Mouse (Mus musculus) liver, adult 2 months (tissue): ENCODE results near the gene Foxp1. TPM values are rescaled to one million over a fixed set of nuclear protein-coding genes. Genes with fewer than 3 reads are reported as not detected.
A peak's percentile ranks its signal among the peaks of the same experiment; 100 is the strongest.

Experiments
- DNase-seq: peaks from one replicate; pipeline ENCODE4 v3.0.0-alpha.2; 2011; ENCODE audit warnings: low read depth, low spot score; ENCODE audit errors: extremely low read depth
- H3K27ac ChIP-seq: fragments of 200-500 bp; replicated peaks from 2 replicates; pipeline ENCODE4 v1.5.1; 2012; ENCODE audit warnings: low read depth, mild to moderate bottlenecking, control low read depth, inconsistent platforms, low read length; ENCODE audit not compliant: insufficient read depth
- H3K27me3 ChIP-seq: fragments of 200-500 bp; 2 replicates; pipeline ENCODE4 v1.6.1; 2012; ENCODE audit warnings: mild to moderate bottlenecking, moderate library complexity, low read length, inconsistent platforms; ENCODE audit not compliant: control insufficient read depth, insufficient read depth
- H3K36me3 ChIP-seq: fragments of 200-500 bp; 2 replicates; pipeline ENCODE4 v1.6.1; 2012; ENCODE audit warnings: low read length, inconsistent platforms; ENCODE audit not compliant: control insufficient read depth, insufficient read depth
- H3K4me1 ChIP-seq: fragments of 200-500 bp; 2 replicates; pipeline ENCODE4 v1.6.1; 2011; ENCODE audit warnings: low read length; ENCODE audit not compliant: control insufficient read depth, insufficient read depth
- H3K4me3 ChIP-seq: fragments of 200-500 bp; 2 replicates; pipeline ENCODE4 v1.5.1; 2011; ENCODE audit warnings: low read depth, mild to moderate bottlenecking, control low read depth, low read length, moderate library complexity; ENCODE audit not compliant: insufficient read depth
- H3K79me2 ChIP-seq: fragments of 200-500 bp; 2 replicates; pipeline ENCODE4 v1.6.1; 2012; ENCODE audit warnings: inconsistent platforms, mild to moderate bottlenecking, low read length, moderate library complexity; ENCODE audit not compliant: control insufficient read depth, insufficient read depth
- H3K9ac ChIP-seq: fragments of 200-500 bp; 2 replicates; pipeline ENCODE4 v1.6.1; 2012; ENCODE audit warnings: low read depth, mild to moderate bottlenecking, control low read depth, inconsistent platforms, low read length
- CTCF ChIP-seq: fragments of 200-500 bp; IDR thresholded peaks from 2 replicates; pipeline ENCODE4 v1.5.1; 2011; ENCODE audit warnings: low read depth, low read length, control low read depth
- POLR2A ChIP-seq: fragments of 200-500 bp; IDR thresholded peaks from 2 replicates; pipeline ENCODE4 v1.6.1; 2011; ENCODE audit warnings: low read length, control low read depth; ENCODE audit not compliant: insufficient read depth; ENCODE audit errors: extremely low read depth
- WGBS: fragments of 180-500 bp; shearing (Covaris S2); methylation state at CpG from one replicate; pipeline ENCODE4 v1.1.7; 2018; 5-methylcytosine and 5-hydroxymethylcytosine counted together
- polyA plus RNA-seq: library from polyadenylated mRNA; depleted of rRNA; stranded (reverse); fragments of >200 nt; gene quantifications from 2 replicates; pipeline ENCODE4 v1.2.3, GENCODE M21; 2012
- total RNA-seq: library from RNA; depleted of rRNA; stranded (reverse); fragments of >200 nt; gene quantifications from 2 replicates; pipeline ENCODE4 v1.2.3, GENCODE M21; 2014

The Foxp1 gene
- total and polyA plus RNA-seq, 2 experiments, result 22.7 to 24.8 TPM

DNA sequence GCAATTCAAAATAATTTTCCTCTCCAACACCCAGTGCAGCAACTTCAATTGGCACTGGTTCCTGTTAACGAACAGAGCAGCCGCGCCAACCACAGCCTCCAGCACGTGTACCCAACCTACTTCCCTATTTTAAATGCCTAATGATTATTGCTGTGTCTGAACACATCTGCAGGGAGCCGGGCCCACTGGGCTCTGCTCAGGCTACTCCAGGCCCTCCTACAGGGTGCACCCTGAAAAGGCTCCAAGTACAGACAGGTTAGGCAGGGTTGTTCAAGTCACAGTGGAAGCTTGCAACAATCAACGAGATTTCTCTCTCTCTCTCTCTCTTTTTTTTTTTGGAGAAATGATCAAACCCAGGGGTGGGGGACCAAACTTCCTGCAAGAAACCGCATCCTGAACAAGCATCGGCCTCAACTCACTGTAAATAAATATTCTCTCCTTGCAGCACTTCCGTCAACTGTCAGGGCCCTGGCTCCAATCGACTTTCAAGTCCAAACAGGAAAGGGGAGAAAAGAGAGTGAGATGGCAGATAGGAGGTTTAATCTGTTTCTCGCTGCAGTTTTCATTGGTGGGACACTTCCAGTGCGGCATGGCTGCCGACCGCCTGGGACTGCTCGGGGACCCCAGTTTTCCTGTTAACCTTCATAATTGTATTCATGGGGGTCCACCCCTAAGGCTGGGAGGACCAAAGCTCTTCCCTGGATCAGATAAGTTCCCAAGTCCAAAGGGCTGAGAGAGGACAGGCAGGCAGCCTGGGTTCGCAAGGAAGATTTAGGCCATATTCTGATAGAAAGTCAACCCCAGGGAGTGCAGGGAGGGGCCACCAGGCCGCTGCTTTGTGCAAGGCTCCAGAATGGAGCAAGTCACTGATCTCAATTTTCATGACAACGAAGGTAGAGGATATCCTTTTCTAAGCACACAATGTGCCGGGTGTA lies 133.5 kb downstream of the Foxp1 start:
- TF ChIP-seq POLR2A, result no peak
- no peak for TF ChIP-seq CTCF
- no peaks in the 10 kb centered on the region for H3K36me3 ChIP-seq
- no peak overlapping the region for H3K9ac ChIP-seq
- peaks cover 4% of the 10 kb centered on the region; the same call in 1 of the 2 replicates for H3K79me2 ChIP-seq
- no peak overlapping the region for H3K4me3 ChIP-seq
- no peaks in the 10 kb centered on the region for H3K27me3 ChIP-seq
- no peak overlapping the region for H3K27ac ChIP-seq
- WGBS, result 78% methylated on average over 19 of the region's 19 CpGs
- no peak for DNase-seq
- no peaks in the 10 kb centered on the region for H3K4me1 ChIP-seq

DNA sequence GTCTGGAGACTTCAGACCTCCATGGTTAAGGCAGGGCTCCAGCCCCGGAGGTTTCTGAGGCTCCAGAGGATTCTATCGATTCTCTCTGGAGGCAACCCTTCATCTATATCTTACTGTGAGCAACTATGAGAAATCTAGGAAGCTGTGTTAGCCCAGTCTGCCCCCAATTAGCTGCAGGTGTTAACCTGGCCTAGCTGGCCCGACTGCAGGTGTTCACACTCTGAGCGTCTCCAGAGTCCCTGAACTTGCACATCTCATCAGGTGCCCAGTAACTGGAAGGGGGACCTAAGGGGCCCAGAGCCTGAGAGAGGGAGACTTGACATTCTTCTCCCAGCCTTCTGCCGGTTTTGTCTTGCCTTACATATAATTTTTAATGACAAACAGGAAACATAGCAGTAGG lies 134.5 kb downstream of the Foxp1 start:
- Histone ChIP-seq H3K27ac (no peak overlapping the region), H3K4me3 (no peak overlapping the region), H3K4me1 (no peaks in the 10 kb centered on the region), H3K9ac (no peak overlapping the region), H3K36me3 (no peaks in the 10 kb centered on the region), H3K79me2 (peaks cover 4% of the 10 kb centered on the region; the same call in 1 of the 2 replicates), H3K27me3 (no peaks in the 10 kb centered on the region)
- DNase-seq, result no peak
- WGBS, result 85% methylated on average over 5 of the region's 5 CpGs
- TF ChIP-seq CTCF (no peak), POLR2A (no peak)

DNA sequence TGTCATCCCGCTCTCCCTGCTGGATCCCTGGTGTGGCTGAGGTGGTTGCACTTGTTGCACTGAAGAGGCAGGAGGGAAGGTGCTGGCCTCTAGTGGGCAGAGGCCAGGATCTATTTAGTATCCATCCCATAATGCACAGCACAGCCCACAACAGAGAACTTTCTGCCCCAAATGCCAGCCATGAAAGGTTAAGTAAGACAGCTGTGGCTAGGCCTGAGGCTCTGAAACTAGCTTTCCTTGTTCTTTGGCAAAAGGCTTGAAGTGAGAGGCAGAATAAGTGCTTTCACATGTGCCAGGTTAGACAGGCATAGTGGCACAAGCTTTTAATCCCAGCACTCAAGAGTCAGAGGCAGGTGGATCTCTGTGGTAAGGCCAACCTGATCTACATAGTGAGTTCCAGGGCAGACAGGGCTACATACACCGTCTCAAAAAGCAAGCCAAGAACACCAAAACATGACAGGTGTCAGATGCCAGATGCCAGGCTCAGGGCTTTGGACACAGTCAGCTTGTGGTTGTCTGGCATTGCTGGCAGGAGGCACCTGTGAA lies 137.4 kb downstream of the Foxp1 start:
- Histone ChIP-seq H3K27me3 (no peaks in the 10 kb centered on the region), H3K27ac (no peak overlapping the region), H3K4me3 (no peak overlapping the region), H3K79me2 (no peaks in the 10 kb centered on the region; the same call in 1 of the 2 replicates), H3K9ac (no peak overlapping the region), H3K4me1 (no peaks in the 10 kb centered on the region), H3K36me3 (no peaks in the 10 kb centered on the region)
- peak; percentile 56 for TF ChIP-seq CTCF
- TF ChIP-seq POLR2A, result no peak
- no peak for DNase-seq
- 90% methylated on average over 2 of the region's 2 CpGs for WGBS

DNA sequence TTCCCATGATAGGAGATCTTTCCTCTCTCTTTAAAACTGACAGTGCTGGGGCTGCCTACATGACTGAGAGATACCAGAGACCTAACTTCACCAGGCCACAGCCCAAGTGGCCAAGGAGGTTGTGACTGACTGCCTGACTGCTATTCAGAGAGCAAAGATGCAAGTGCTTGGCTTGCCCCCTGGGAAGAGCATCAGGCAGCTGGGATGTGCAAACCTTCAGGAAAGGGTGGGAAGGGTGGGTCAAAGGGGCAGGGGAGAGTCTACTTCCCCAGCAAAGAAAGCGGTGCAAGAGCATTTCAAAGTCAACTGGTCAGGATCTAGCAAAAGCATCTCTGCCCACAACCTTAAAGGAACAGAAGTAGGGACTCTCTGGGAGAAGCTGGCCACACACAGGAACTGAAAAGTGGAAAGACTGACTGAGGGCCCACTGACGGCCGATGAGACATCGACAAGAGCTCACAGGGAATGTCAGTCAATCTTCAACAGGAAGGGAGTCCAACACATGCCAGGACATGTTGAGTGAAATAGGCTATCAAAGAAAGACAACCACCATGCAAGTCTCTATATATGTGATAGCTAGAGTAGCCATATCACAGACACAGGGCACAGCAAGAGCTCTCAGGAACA lies 138.6 kb downstream of the Foxp1 start:
- no peak for DNase-seq

DNA sequence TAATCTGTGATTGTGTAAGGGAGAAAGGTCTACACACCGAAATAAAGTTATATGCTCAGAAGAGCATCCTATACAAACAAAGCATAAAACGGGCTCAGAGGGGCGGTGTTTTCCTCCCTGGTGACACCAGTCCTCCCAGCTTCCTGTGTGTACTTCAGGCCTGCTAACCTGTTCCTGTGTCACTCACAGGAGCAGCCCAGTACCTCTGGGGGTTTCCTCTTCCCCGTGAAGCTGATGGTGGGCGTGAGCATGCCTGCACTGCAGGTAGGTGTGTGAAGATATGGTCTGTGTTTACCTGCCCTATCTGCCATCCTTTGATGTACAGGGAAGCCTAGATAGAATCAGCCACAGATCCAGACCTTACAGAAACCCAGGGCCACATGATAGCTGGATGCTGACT lies 142.4 kb downstream of the Foxp1 start:
- no peak overlapping the region for H3K27ac ChIP-seq
- no peaks in the 10 kb centered on the region; the same call in 1 of the 2 replicates for H3K79me2 ChIP-seq
- WGBS, result 76% methylated on average over 5 of the region's 5 CpGs
- no peak overlapping the region for H3K9ac ChIP-seq
- DNase-seq, result no peak
- H3K36me3 ChIP-seq, result no peaks in the 10 kb centered on the region
- TF ChIP-seq POLR2A (no peak), CTCF (no peak)
- H3K4me3 ChIP-seq, result no peak overlapping the region
- no peaks in the 10 kb centered on the region for H3K27me3 ChIP-seq
- H3K4me1 ChIP-seq, result peaks cover 6% of the 10 kb centered on the region

More for the DNA sequence above, 138.6 kb downstream of the Foxp1 start:
- WGBS, result 76% methylated on average over 4 of the region's 4 CpGs
- Histone ChIP-seq H3K79me2 (no peaks in the 10 kb centered on the region; the same call in 1 of the 2 replicates), H3K36me3 (no peaks in the 10 kb centered on the region), H3K9ac (no peak overlapping the region), H3K4me3 (no peak overlapping the region), H3K4me1 (no peaks in the 10 kb centered on the region; the same call in 1 of the 2 replicates), H3K27me3 (no peaks in the 10 kb centered on the region), H3K27ac (no peak overlapping the region)
- TF ChIP-seq CTCF, result no peak
- TF ChIP-seq POLR2A, result no peak
